In the genomic region with DNA sequence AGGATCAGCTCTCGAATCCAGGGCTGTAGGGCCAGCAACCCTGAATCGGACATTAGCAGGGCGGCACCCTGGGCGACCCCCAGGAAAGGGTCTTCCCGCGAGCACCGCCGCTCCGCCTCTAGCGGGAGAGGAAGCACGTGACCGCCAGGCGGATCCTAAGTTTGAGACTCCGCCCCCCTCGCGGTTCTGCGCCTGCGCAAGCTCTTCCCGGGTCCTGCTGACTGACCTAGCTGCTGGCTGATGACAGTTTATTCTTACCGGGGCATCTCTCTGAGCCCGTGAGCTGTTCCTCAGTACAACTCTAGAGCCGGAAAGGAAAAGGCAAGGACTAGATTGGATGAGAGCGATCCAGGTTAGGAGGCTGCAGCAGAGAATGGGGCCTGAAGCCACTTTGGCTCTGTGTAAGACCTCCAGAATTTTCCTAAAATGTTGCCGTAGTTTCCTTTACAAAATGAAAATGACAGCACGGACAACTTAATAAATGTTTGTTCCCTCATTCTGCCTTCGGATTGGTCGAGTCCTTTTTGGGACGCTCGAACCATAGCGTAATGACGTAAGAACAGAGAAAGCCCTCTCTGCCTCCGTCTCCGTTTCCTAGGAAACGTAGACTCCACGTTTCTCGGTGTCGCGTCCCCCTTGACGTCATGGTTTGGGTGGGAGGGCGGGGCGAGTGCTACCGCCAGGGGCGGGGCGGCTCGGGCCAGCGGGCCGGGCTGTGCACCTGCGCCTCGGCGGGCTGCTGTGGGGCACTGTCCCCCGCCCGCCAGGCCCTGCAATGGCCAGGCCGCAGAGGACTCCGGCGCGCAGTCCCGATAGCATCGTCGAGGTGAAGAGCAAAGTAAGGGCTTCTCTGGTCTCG, we compare ENCODE assay signal across 8 mouse cellular contexts. TPM values are rescaled to one million over a fixed set of nuclear protein-coding genes. Genes with fewer than 3 reads are reported as not detected.
DNase-seq lines count a peak whose midpoint lies in the region; ATAC-seq and TF ChIP-seq lines count a peak whose summit lies in the region.

A gene (minus strand): TSS at position 137 of the 859 bp plus-strand sequence.
A gene (plus strand): TSS at position 183 of the 859 bp plus-strand sequence.

- peak; percentile 57 for ATAC-seq in Patski
- ATAC-seq in hindbrain, embryonic 14.5 days (ENCODE audit: low FRiP score): peak; percentile 81

- peak; percentile 78 for DNase-seq in Patski (ENCODE audit: low read depth, low spot score)
- DNase-seq in cerebellum, postnatal 14 days: peak; percentile 98
- peak; percentile 91 for DNase-seq in frontal cortex, postnatal 25 days (ENCODE audit: low spot score in 2 of 2)
- DNase-seq in hindbrain, embryonic 14.5 days (ENCODE audit: low spot score): peak; percentile 97
- peak; percentile 93 to 95 for DNase-seq in layer of hippocampus, postnatal 36 days
- peak; percentile 97 for DNase-seq in lung, postnatal 36 days
- peak; percentile 97 for DNase-seq in retina, postnatal 1 day
- peak; percentile 92 to 99 for DNase-seq in urinary bladder, adult 18-20 months (ENCODE audit: low spot score in 2 of 2)

- peak within 1 kb of the TSS; percentile 65 for H3K4me3 ChIP-seq in hindbrain, embryonic 14.5 days (replicated peaks; ENCODE audit: low read length)

- peaks cover 14% of the 10 kb centered on the region for H3K4me1 ChIP-seq in hindbrain, embryonic 14.5 days (replicated peaks; ENCODE audit: control insufficient read depth, insufficient read depth, low read length)

- WGBS in hindbrain, embryonic 14.5 days: under 1% methylated on average over 60 of the region's 60 CpGs

- peaks cover 46% of the 10 kb centered on the region for H3K36me3 ChIP-seq in hindbrain, embryonic 14.5 days (replicated peaks; ENCODE audit: control insufficient read depth, insufficient read depth)

- POLR2A ChIA-PET in Patski (lab: Charles Lee): interaction anchor here (0.6 to 1.3 kb wide), 2 partner anchors 95 to 309 kb away, joined by 4 to 5 read pairs; no protein-coding TSS in a partner anchor

- peak within 1 kb of the TSS; percentile 71 for H3K9ac ChIP-seq in hindbrain, embryonic 14.5 days

- in situ Hi-C loops in Patski (cut with MboI; ENCODE audit: low pct_unique_long_range_greater_than_20kb): no loop called here

- CTCF ChIA-PET in Patski (lab: Charles Lee): interaction anchor here (1.0 kb wide), 1 partner anchor 33 kb away, joined by 3 read pairs; no protein-coding TSS in a partner anchor

- H3K9me3 ChIP-seq in hindbrain, embryonic 14.5 days (ENCODE audit: control insufficient read depth, low read length): no peaks in the 10 kb centered on the region

- peak within 1 kb of the TSS; percentile 80 for H3K4me2 ChIP-seq in hindbrain, embryonic 14.5 days (replicated peaks)

- H3K27me3 ChIP-seq in Patski: no peaks in the 10 kb centered on the region
- no peaks in the 10 kb centered on the region for H3K27me3 ChIP-seq in hindbrain, embryonic 14.5 days (ENCODE audit: control insufficient read depth, insufficient read depth, low read length)

- no peak for TF ChIP-seq CTCF in Patski (IDR thresholded peaks at IDR 0.05)

- peak within 1 kb of the TSS; percentile 91 for H3K27ac ChIP-seq in hindbrain, embryonic 14.5 days

RNA-seq across cellular contexts. Expression of the first gene that starts in this region (rescaled TPM):
- 39.2 TPM for polyA plus RNA-seq in Patski (2021)
- 71.3 and 78.1 TPM in 2 replicates for polyA plus RNA-seq in hindbrain, embryonic 14.5 days (2014; fragmentation: Nextera tagmentation; extraction: Ambion mirVana)
- 10 to 100 TPM; 37.1 to 38.7 TPM for total RNA-seq in layer of hippocampus, postnatal 36 days (2021)

RNA-seq across cellular contexts. Expression of the second gene that starts in this region (rescaled TPM):
- 23.3 TPM for polyA plus RNA-seq in Patski (2021)
- polyA plus RNA-seq in hindbrain, embryonic 14.5 days (2014; fragmentation: Nextera tagmentation; extraction: Ambion mirVana): 53.7 and 56.2 TPM in 2 replicates
- total RNA-seq in layer of hippocampus, postnatal 36 days (2021): 10 to 100 TPM; 29.1 to 36.3 TPM

Comparison
In these comparisons a context has a peak if more than half of its experiments do, and no peak if none do; other contexts are left out.
1. Peak in every context shown above with its lines: DNase-seq, ATAC-seq, H3K4me3 ChIP-seq and H3K27ac ChIP-seq.